Mouse (Mus musculus): ENCODE data around the gene Myo1d.

Gene Myo1d

GRCm38 (mm10) chr11:80503726-80504452, 275.9 kb downstream of the Myo1d start:
- no peak for TF ChIP-seq GATA4 (IDR thresholded peaks at IDR 0.05; ENCODE audit: insufficient replicate concordance, low read length)

- TF ChIP-seq GATA4 (IDR thresholded peaks at IDR 0.05; ENCODE audit: insufficient replicate concordance, low read length): no peak
Measured at GRCm38 (mm10) chr11:80503281-80503680, 276.5 kb downstream of the Myo1d start.

GRCm38 (mm10) chr11:80499550-80499952, 280.3 kb downstream of the Myo1d start:
- TF ChIP-seq GATA4 (IDR thresholded peaks at IDR 0.05; ENCODE audit: insufficient replicate concordance, low read length): no peak

- TF ChIP-seq GATA4 (IDR thresholded peaks at IDR 0.05; ENCODE audit: insufficient replicate concordance, low read length): no peak
Measured at GRCm38 (mm10) chr11:80498328-80499070, 281.3 kb downstream of the Myo1d start.

GRCm38 (mm10) chr11:80497225-80497919, 282.5 kb downstream of the Myo1d start:
- no peak for TF ChIP-seq GATA4 (IDR thresholded peaks at IDR 0.05; ENCODE audit: insufficient replicate concordance, low read length)

GRCm38 (mm10) chr11:80496640-80497039, 283.2 kb downstream of the Myo1d start:
- TF ChIP-seq GATA4 (IDR thresholded peaks at IDR 0.05; ENCODE audit: insufficient replicate concordance, low read length): no peak

- TF ChIP-seq GATA4 (IDR thresholded peaks at IDR 0.05; ENCODE audit: insufficient replicate concordance, low read length): no peak
Measured at GRCm38 (mm10) chr11:80495972-80496371, 283.9 kb downstream of the Myo1d start.

GRCm38 (mm10) chr11:80494852-80495251, 285.0 kb downstream of the Myo1d start:
- TF ChIP-seq GATA4 (IDR thresholded peaks at IDR 0.05; ENCODE audit: insufficient replicate concordance, low read length): no peak

GRCm38 (mm10) chr11:80493186-80493585, 286.6 kb downstream of the Myo1d start:
- no peak for TF ChIP-seq GATA4 (IDR thresholded peaks at IDR 0.05; ENCODE audit: insufficient replicate concordance, low read length)

GRCm38 (mm10) chr11:80490831-80491230, 289.0 kb downstream of the Myo1d start:
- TF ChIP-seq GATA4 (IDR thresholded peaks at IDR 0.05; ENCODE audit: insufficient replicate concordance, low read length): no peak

GRCm38 (mm10) chr11:80489882-80490196, 290.0 kb downstream of the Myo1d start:
- TF ChIP-seq GATA4 (IDR thresholded peaks at IDR 0.05; ENCODE audit: insufficient replicate concordance, low read length): no peak

- TF ChIP-seq GATA4 (IDR thresholded peaks at IDR 0.05; ENCODE audit: insufficient replicate concordance, low read length): no peak
Measured at GRCm38 (mm10) chr11:80489172-80489881, 290.5 kb downstream of the Myo1d start.

- no peak for TF ChIP-seq GATA4 (IDR thresholded peaks at IDR 0.05; ENCODE audit: insufficient replicate concordance, low read length)
Measured at GRCm38 (mm10) chr11:80487904-80488587, 291.8 kb downstream of the Myo1d start.

GRCm38 (mm10) chr11:80485622-80486206, 294.1 kb downstream of the Myo1d start:
- TF ChIP-seq GATA4 (IDR thresholded peaks at IDR 0.05; ENCODE audit: insufficient replicate concordance, low read length): no peak

Measured in liver, adult (tissue).